Mouse (Mus musculus) G1E (cell line): Measurements from ENCODE around the gene Jagn1.

Experiments used
- CTCF ChIP-seq: IDR thresholded peaks from 2 replicates; pipeline ENCODE4 v1.5.1; 2012; ENCODE audit warnings: low read depth, low read length, inconsistent platforms, mixed read lengths
- GATA1 ChIP-seq: IDR thresholded peaks from 2 replicates; pipeline ENCODE4 v1.6.1; 2012; ENCODE audit warnings: borderline replicate concordance, low read length, inconsistent platforms, mixed read lengths
- POLR2AphosphoS5 ChIP-seq: IDR thresholded peaks from 2 replicates; pipeline ENCODE4 v1.6.1; 2012; ENCODE audit warnings: low read depth, low read length, inconsistent platforms; ENCODE audit not compliant: insufficient replicate concordance
- TAL1 ChIP-seq: conservative IDR thresholded peaks from 2 replicates; pipeline ENCODE4 v1.6.1; 2012; ENCODE audit warnings: low read depth, low read length, inconsistent platforms, mixed read lengths

DNA sequence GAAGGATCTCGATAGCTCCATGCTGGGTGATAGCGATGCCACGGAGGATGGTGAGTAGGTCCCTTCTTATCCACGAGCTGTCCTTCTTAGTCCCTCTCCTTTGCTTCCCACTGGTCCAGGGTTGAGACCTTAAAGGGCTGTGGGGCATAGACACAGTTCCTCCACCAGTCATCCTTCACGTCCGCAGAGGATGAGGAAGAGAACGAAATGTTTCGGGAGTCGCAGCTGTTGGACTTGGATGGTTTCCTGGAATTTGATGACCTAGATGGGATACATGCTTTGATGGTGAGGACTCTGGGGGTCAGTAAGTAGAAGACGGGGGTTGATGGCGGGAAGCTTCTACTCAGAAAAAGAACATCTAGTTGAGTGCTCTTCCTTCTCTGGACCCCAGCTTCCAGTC, 47.6 kb upstream of the Jagn1 start:
- TF ChIP-seq POLR2AphosphoS5 (no peak), CTCF (no peak), TAL1 (no peak), GATA1 (no peak)
